Mouse (Mus musculus) layer of hippocampus, postnatal 14 days (tissue): ENCODE data around the gene Gm21366. TPM values are rescaled to one million over a fixed set of nuclear protein-coding genes. Genes with fewer than 3 reads are reported as not detected.
"Not testable (repeated sequence)": the region's sequence is repeated elsewhere in the genome, so short reads cannot be mapped to it uniquely, and the experiment has no call there.

Source experiments
- DNase-seq, 2 experiments: peaks; one replicate each; pipeline ENCODE4 v3.0.0; 2021 to 2022; ENCODE audit warnings: low spot score in 2 of 2, mixed read lengths in 1 of 2
- long read RNA-seq, 2 experiments: library from polyadenylated mRNA; stranded (forward); transcript quantifications; one replicate each; pipeline ENCODE4 v2.0.0; 2021
- total RNA-seq, 2 experiments: library from RNA; stranded (reverse); gene quantifications; 2 replicates each; pipeline ENCODE4 v1.2.3; 2021

Gene Gm21366
- not detected for total RNA-seq
- long read RNA-seq, experiment 1, result 0 reads
- long read RNA-seq, experiment 2, result 0 reads

- not testable (repeated sequence) for DNase-seq
Measured at GRCm38 (mm10) chrY:22861156-22861555, at the start of gene Gm21366. Gene Gm21366, minus strand, starts transcription at chrY:22861256.
